Mouse (Mus musculus) kidney, postnatal 10 days (tissue): ENCODE measurements at regions not wholly inside any gene's neighbourhood (a gene's known extent, or its start where the extent isn't known, plus 50 kb on each side); places are given as distances from the start of the nearest gene placed in this dataset.
"Not testable (repeated sequence)": the region's sequence is repeated elsewhere in the genome, so short reads cannot be mapped to it uniquely, and the experiment has no call there.

Experiments
- DNase-seq: peaks from one replicate; pipeline ENCODE4 v3.0.0; 2021; ENCODE audit warnings: mixed read lengths

DNA sequence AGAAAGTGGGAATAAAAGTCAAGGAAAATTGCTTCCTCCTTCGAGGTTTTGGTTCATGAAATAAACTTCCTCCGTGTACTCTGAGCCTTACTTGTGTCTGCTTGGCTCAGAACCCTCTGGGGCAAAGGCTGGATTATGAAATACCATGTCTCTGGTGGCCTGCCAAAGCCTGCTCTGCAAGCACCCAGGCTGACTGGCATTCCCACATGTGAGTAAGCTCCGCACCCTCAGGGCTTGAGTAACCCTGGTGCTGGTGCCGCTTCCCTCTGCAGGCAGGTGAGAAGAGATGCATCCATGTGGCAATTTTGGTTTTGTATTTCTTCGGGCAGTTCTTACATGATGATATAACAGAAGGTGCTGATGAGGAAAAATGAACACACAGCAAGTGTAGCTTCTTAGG, 66.0 kb downstream of the Nr2f2 start:
- DNase-seq = peak; percentile 80

DNA sequence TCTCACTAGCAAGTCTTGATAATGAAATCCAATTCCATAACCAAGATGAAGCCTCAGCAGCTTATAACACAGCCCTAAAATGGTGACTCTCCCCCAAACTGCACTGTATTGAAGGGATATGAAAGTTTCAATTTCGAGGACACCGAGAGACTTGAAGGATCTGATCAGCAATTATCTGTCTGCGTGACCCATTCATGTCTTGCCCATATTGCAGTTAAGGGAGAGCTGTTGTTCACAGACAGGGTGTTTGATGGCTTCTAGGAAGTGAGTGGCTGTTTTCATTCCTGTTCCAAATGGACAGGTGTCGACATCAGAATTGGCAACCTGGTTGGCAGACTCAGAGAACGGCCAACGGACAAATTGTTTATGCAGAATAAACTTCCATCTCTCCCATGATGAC, 75.1 kb downstream of the Nr2f2 start:
- DNase-seq = no peak

DNA sequence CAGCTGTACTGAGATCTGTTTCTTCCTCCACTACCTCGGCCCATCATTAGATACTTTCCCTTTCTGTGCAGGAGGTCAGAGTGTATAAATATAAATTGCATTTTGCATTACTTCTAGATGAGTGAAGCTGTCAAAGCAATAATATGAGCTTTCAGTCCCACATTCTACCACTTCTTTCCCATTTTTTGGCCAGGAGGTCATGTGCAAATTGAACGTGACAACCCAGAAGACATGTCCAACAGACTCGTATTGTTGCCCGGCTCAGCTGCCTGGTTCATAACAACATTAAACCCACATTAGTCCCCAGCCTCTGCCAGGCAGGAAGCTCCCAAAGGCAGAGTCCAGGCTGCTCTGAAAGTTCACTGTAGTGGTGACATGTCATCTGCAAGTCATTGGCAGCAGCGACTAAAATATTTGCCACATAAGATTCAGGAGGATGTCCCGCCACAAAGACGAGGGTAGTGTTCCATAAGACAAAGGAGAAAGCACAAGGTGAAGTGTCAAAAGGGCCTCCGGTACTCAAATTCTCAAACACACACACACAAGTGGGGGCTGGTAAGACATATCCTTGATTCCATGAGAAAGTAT, 75.7 kb downstream of the Nr2f2 start:
- DNase-seq = no peak

DNA sequence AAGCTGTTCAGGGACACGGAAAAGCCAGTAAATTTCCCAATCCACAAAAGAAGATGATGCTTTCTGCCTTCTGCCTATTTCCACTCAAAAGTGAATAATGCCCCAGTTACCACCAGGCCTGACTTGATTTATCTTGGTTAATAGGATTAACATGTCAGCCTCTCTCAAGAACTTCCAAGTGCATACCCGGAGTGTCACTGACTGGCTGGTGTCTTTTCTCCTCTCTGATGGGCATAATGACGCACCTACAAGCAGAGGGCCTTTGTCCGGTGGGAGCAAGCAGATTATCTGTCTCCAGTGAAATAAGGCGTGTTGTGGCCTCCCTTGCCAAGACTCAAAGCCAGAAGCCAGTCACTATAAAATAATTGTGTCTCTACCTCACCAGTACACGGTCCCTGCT, 76.3 kb downstream of the Nr2f2 start:
- no peak for DNase-seq

DNA sequence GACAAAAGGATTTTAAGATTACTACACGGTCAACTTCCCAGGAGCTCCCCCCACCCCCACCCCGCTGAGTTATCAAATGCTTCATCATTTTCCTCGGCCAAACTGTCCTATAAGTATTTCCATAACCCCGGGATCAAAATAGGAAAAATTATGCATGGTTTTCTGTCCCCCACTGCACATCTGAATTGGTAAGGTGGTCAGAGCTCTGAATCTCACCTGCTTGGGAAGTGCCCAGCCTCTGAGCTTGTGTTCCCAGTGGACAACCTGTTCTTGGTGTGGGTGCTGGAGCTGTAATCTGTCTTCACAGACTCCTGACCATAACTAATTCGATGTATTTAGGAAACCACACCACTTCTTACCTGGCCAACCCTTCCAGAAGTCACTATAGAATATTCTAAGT, 77.9 kb downstream of the Nr2f2 start:
- no peak for DNase-seq

DNA sequence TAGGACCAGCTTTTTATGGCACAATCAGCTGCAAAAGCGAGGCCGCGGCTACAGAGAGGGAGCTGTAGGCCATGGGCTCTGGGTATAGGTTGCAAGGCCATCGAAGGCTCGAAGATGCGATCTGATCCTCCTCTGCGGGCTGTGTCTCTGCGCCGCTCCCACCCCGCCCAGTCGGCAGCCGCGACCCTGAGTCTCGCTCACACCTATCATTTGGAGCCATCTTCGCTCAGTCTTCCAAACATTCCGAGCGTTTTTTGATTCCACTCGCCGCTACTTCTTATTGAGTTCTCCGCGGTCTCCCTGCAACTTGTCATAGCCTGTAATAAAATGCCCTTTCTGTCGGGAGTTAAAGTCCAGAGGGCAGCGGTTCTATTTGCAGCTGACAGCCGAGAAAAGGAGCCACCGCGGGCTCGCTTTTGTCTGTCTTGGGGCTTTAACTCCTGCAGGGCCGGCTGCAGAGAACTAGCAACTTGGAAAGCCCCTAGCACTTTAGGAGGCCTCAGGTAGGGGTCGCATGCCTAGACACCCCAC, 78.6 kb downstream of the Nr2f2 start:
- peak; percentile 43 for DNase-seq

DNA sequence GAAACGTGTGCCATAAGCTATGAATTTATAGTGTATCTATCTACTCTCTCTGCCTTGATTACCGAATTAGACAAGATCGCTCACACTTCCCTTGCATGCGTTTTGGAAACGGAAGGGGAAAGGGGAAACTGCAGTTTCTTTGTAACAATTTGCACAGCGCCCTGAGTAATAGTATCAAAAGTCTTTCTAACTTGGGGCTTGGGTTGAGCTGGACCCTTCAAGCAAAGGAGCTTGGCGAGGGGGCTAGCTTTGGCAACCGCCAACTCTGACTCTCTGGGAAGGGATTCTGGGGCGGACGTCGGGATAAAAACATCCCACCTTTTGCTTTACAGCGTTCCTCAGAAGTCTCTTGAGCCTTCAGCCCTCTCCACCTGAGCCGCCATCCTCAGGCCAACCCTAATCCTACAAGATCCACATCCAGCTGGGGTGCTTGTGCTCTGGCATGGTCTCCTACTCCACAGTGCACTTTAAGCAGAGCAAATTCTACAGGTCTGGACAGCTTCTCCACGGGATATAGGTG, 79.6 kb downstream of the Nr2f2 start:
- no peak for DNase-seq

DNA sequence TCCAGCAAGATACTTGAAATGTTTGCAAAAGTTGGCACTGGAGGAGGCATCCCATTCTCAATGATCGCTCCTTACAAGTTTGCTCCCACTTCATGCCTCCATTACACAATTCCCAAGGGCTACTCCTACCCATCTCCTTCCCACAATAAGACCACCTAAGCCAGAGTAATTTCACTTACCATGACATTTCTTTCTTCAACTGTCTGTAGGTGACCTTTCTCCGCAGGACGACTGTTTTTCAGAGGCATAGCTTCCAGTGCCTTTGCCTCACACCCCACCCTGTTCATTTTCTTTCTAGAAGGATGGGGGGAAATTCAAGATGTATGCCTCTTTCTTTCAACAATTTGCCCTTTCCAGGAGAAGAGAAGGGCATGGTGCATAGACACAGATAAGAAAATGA, 81.2 kb downstream of the Nr2f2 start:
- DNase-seq = no peak

DNA sequence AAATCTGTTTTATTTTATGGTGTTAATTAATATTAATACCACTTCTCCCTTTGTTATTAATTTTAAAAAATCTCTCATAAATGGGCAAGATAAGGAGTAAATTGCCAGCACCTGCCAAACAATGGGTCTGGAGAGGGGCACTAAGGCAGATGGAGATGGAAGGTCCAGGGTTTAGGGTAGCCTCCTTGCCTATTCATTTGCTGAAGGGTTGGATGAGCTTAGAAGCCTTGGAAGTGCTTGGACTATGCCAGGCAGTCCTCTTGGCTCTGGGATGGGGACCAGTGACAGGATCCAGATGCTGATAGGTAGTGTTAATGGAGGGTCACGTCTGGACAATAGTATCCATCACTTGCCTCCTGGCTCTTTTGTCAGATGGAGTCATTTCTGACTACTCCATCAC, 82.7 kb downstream of the Nr2f2 start:
- DNase-seq = no peak

DNA sequence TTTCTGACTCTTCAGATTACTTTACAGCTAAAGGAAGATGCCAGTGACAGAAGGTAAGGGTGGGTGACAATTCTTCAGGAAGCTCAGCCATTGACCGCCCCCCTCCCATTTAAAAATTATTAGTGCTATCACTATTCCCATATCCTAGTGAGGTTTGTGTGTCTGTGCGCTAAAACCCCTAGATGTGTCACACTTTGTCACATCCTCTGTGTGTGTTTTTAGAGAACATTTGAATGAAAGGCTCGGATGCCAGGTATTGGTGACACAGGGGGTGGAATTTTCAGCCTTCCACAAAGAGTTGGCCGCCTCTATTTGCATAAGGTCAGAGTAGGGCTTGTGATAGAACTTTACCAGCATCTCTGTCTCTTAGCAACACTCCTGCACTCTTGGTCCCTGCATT, 83.4 kb downstream of the Nr2f2 start:
- DNase-seq = no peak

DNA sequence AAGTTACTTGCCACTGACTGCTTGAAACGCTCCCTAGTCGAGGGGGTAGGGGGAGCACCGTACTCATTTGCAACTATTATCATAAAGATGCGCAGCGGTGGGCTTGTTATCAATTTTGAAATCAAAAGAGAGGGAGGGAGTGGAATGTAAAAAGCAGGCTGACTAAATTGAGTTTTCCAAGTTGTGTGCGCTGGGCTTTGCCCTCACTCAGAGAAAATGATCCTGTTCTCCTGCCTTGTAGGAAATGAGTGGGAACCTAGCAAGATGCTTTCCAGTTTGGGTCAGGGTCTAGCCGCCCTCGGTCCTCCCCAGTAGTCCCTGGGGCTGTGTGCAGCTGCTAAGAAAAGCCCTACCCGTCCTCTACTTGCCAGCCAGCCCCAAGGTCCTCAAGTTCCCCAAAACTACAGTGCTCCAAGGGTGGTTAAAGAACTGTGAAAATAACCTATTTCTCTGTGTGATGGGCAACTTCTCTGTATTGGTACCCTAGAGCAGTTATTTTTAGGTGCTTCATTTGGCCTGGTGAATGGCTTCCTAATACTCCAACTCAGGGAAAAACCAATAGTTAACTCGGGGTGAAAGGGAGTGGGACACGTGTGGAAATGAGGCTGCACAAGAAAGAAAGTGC, 84.5 kb downstream of the Nr2f2 start:
- no peak for DNase-seq

DNA sequence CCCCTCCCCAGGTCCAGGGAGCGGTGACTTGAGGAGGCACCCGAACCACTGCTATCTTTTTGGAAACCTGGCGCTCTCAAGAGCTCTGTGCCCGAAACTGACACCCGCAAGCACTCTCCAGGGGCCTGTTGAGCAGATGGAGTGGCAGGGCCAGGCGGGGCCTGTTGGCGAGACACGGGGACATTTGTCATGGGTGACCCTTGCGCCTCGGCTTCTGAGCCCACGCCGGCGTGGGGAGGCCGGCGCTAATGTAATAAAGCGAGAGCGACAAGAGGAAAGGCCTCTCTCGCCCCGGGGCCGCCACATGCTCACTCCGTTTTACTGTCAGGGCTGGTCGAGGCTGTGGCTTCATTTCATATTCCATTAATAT, 85.2 kb downstream of the Nr2f2 start:
- peak; percentile 36 for DNase-seq

DNA sequence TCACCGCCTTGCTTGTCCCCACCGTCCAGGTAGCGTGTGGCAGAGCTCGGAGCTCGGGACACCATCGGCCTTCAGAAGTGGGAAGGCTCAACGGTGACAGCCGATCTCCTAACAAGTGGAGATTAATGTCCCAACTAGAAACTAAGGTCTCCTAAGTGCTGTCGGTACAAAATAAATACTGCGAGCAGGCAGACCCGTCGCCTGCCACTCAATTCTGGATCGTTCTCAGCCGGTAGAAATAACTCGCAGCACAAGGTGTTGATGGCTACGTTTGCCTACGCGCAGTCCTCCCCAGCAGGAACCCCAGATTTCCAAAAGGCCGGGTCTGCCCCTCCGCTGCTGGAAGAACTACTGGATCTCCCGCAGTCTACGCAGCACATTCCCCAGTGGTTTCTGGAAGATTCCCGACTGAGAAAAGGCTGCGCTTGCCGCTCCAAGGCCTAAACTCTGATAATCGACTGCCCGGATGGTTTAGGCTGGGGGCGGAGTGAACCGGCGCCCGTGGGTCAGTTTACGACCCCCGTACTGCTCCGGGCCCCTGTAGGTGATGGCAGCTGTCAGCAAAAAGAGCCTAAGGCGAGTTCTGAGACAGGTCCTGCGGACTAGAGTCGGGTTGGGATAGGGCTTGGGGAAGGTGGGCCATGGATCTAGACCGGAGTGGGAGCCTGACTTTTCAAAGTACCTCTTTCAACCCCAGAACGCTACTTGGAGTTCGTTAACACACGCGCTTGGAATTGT, 85.7 kb downstream of the Nr2f2 start:
- DNase-seq = peak; percentile 41

DNA sequence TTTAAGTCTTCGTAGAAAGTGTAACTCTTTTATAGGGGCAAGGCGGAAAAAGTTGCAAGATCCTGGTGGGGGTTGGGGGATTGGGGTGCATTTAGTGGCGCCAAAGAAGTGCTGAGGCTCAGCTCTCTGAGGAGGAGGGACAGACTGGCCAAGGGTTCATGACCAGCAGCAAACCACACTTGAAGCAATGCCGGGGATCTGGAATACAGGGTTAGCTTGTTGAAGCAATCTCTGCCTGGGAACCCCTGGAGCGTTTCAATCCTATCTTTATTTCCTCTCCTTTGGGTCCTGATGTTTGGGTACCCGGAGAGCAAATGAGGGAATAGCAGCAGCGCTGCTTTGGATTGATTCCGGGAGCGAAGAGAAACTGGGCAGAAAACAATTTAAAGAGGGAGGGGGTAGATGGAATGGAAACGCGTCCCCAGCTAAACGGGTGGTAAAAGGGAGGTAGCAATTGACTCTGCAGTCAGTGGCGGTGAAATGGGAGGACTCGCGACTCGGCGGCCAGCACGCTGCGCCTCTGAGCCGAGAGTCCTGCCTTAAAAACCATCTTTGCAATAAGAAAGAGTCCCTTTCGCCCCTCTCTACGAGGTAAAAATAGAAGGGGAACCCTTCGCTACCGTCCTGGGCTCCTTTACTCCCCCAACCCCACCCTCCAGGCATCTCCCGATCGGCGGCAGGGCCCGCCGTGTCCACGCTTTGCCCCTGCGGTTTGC, 86.5 kb downstream of the Nr2f2 start:
- DNase-seq = peak; percentile 20

DNA sequence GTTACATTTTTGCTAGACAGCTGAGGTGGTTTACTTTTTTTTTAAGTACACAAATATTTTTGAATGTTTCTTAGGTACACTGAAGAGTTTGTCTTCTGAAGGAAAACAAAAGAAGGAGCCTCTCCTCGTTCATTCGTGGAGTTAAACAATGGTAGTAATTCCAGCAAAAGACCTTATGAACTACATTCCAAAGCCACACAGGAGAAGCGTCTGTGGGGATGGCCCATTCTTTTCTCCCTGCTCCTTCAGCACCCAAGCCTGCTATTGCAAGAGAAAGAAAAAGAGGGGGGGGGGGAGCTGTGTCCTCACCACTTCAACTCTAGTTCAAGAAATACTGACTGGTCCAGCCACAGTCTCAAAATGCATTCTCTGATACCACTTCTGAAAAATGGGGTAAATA, 87.4 kb downstream of the Nr2f2 start:
- DNase-seq = no peak

DNA sequence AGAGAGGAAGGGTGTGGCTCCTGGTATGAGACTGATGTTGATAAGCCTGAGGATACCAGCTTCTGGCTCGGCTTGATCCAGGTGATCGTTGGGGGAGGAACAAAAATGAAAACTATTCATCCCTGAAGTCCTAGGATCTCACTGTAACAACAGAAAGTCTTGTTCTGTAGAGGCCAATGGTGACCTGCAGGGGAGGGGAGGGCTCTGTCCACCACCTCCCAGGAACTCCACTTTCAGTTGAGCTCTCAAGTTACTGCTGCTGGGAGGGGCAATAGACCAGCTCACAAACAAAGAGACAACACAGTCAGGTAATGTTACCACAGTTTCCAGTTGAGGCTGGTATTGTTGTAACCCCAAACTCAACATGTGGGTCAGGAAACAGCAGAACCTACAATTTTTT, 90.5 kb downstream of the Nr2f2 start:
- DNase-seq = no peak

DNA sequence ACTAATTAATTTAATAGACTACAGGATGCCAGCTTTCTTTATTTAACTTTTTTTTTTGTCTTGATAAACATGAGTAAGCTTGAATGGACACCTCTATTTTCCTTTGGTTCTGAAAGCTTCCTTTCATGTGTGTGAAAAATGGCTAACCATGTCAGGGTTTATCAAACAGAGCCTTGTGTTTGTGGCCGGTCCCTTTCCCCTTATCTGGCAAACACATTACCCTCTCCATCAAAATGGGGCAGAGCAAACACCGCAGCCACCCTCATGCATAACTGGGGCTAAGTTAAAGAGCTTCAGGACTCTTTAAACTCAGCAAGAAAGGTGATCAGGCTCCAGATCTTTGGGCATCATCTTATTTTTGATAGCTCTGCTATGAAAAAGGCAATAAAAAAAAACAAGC, 92.2 kb downstream of the Nr2f2 start:
- no peak for DNase-seq

DNA sequence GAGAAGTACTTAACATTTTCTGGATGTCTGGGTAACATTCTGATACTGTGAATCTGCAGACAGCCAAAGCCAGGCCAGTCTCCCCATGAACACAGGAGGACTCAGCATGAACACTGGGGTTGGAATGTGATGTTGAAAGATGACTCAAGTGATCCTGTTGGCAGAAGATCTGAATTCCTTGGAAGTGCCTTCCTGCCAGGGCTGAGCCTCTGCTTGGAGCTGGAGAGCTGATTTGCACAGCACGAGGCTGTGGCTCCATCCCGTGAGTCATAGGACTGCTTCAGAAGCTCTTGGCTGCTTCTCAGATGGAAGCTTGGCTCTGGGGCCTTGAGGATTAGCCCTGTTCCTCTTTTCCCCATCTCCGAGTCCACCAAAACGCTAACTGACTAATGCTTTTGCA, 99.5 kb downstream of the Nr2f2 start:
- peak; percentile 18 for DNase-seq

DNA sequence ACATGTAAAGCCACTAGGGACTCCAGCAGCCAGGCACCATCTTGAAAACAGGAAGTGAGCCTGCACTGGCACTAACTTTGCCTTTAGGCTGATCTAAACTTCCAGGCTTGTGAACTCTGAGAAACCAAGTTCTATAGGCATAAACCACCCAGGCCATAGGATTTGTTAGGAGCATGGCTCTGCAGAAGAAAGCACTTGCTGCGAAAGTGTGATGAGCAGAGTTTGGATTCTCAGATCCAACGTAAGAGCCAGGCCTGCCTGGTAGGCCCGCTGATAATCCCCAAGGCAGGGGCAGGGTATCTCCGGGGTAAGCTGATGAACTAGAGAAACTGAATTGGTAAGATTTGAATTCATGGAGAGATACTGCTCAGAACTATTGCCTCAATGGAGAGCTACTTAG, 109.7 kb downstream of the Nr2f2 start:
- DNase-seq = no peak

DNA sequence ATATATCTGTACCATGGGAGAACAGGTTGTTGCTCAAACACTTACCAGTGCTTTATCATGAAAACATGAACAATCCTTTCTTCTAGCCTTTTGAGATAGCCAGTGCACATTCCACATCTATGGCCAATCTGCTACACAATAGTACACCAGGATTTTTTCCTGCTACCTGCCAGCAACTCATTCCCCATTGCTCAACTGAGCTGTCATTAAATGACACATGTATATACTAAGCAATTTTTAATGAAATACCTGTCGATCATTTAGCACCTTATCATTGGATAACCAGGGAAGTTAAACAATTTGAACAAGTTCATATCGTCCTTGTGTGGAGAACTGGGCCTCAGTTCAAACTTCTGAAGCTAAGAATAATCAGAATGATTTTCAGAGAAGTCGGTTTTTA, 111.5 kb downstream of the Nr2f2 start:
- DNase-seq = no peak

DNA sequence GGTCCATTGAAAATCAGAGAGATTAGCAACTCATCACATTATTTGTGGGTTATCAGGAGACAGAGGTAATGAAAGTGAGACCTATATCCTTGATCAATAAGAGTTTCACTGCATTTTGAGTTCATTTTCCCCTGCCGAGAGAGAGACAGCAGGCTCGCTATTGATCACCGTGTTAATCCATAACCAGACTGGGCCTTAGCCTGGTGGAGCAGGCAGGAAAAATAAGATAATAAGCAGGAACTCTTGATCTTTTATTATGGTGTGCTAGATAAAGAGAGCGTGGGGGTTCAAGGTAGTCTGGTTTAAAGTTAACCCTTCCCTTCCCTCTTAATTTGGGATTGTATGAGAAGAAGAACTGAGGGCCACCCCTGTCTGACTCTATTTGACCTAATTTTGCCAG, 113.3 kb downstream of the Nr2f2 start:
- no peak for DNase-seq

DNA sequence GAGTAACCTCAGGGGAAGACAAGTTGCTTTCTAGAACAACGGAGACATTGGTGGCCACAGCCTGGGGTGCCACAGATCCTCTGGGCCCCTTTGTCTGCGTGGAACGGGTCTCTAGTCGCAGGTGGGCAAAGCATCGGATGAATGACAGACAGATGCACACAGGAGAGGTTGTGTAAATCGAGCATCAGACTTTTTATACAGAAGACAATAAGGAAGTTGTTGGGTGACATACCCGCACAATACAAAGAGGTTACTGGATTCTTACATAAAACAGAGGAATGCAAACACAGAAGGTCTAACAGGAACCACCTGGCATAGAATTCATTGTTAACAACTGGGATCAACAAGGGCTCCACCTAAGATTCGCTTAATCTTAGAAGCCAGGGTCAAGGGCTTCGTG, 127.5 kb downstream of the Nr2f2 start:
- not testable (repeated sequence) for DNase-seq

DNA sequence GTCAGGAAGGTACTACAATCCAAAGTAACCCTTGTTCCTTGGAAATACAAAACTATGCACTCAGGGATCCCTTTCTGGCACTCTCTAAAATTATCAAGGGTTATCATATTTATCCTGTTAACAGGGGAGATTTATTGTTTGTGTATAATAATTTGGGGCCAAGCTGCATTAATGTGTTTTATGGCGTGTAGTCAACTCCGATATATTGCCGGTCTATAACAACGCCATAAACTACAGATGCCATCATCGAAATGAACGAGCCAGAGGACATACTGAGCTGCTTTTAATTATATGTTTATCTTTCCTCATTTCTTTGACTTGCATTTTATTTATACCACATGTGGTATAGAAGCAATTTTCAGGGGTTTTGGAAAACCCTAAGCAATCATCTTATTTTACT, 147.2 kb downstream of the Nr2f2 start:
- DNase-seq = no peak

DNA sequence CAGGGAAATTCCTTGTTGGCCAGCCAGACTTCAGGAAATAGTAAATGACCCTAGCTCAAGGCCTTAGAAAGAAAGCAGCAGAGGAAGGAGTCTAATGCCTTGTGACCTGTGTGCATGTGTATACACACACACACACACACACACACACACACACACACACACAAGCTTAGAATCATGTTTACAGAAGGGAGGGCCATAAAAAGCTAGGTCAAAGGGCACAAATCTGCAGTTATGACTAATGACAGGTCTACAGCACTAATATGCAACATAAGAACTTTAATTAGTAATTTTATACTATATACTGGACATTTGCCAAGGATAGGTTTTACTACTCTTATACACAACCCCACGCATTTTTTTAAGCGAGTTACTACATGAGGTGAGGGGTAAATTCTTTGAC, 149.4 kb downstream of the Nr2f2 start:
- no peak for DNase-seq
